Mouse (Mus musculus) activated CD4-positive, CD25-positive, alpha-beta regulatory T cell, adult 4 months (primary cell): Measurements from ENCODE around the gene Crybg3. TPM values are rescaled to one million over a fixed set of nuclear protein-coding genes. Genes with fewer than 3 reads are reported as not detected.
A peak's percentile ranks its signal among the peaks of the same experiment; 100 is the strongest.

Source experiments
- ATAC-seq: one replicate; pipeline ENCODE4 v1.8.0; 2017
- polyA plus RNA-seq, 2 experiments: library from polyadenylated mRNA; unstranded; fragments of 100-300 nt; shearing (Covaris generic); gene quantifications; one replicate each; pipeline ENCODE4 v1.2.1; 2017

Crybg3 gene
- polyA plus RNA-seq, 2 experiments from 2014 or later = 11.6 to 11.7 TPM

DNA sequence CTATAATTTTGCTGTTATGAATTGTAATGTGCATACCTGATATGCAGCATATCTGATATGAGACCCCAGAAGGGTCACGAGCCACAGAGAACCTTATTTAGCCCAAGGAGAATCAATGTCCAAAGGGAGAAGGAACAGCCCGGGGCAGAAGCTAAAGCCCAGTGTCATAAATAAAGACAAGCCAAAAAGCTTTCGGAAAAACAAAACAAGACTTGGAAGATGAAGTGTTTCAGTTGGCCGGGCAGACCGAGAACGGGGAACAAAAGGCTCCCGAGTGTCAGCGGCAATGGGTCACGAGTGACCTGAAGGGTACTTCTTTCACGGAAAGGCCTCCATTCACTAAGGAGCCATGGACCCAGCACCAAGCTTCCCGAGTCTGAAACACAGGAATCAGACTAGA is 26.8 kb downstream of the Crybg3 start:
- ATAC-seq = no peak

DNA sequence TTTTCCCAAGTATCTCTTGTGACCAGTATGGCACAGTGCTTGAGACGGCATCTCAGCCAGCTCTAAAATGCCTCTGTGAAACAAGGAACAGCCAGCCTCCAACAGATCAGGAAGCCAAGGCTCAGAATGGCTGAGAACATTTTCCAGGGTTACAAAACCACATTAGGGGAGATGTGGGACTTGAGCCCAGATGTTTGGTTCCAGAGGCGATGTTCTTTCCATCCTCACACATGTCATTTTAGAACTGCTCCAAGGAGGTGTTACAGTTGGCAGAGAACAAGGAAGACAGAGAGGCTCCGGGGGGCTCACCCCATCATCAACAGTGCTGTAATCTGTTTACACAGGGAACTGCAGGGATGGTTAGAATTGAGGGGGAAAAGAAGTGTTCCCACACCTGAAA is 28.1 kb downstream of the Crybg3 start:
- no peak for ATAC-seq

- ATAC-seq = peak; percentile 40
These were observed 30.0 kb downstream of the Crybg3 start for GRCm38 (mm10) chr16:59570807-59571206.

GRCm38 (mm10) chr16:59569837-59570236 is 30.9 kb downstream of the Crybg3 start:
- ATAC-seq = no peak

DNA sequence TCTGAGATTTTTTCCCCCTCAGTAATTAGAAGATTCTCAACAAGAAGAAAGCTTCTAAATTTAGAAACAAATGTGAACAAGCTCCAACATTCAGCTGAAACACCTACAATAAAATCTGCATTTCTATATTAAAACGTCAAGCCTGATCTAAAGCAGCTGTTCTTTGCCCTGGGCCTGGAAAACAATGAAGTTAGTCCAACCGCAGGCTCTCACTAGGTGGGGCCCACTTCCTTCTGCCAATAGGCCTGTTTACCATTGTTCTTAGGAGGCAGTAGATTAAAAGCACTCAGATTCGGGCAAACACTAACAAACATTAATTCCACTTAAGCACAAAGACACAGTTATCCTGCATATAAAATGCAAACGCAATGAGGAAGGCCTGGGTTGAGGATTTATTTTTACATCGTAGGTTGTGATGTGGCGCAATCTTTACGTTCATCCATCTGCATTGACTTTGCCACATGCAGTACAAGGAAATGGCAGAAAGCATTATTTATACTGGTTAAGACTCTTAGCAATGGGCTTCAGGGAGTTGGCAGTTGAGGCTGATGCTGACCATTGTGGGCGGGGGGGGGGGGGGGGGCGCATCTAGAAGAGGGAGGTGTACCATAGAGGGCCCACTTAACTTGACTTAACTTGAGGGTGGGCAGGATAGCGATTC is 32.9 kb downstream of the Crybg3 start:
- ATAC-seq = no peak

DNA sequence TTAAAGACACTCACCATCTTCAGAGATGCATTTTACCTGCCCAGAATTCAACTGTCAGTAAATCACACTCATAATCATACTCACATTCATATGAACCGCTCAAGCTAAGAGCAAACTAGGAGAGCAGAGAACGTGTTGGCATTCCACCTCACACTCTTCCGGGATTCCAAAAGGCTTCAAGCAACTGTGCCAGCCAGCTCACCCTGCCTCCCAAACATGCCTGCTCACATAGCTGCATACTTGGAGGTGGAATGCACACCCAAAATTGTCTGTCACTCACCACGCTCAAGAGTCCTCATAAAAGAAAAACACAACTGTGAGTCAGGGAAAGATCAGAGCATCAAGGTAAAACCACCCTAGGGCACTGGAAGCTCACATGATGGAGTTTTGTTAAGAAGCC is 34.3 kb downstream of the Crybg3 start:
- ATAC-seq = no peak

- no peak for ATAC-seq
These were observed 35.1 kb downstream of the Crybg3 start for GRCm38 (mm10) chr16:59565631-59566030.

DNA sequence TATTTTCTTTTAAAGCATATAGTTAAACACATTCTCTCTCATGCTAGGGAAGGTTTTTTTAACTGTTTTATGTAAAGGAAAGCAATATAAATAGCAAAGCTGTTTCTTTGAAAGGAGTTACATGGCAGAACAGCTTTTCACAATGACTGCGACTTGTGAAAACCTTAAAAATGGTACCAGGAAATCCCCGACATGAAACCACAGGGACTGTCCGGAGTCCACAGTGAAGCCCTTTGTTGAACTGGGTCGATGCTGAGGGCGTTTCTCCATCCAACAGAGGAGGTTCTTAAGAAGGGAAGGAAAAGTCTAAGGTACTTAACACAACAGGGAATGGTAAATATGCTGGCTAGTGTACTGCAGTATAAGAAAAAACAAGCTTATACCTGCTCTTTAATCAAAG is 36.8 kb downstream of the Crybg3 start:
- peak; percentile 46 for ATAC-seq

DNA sequence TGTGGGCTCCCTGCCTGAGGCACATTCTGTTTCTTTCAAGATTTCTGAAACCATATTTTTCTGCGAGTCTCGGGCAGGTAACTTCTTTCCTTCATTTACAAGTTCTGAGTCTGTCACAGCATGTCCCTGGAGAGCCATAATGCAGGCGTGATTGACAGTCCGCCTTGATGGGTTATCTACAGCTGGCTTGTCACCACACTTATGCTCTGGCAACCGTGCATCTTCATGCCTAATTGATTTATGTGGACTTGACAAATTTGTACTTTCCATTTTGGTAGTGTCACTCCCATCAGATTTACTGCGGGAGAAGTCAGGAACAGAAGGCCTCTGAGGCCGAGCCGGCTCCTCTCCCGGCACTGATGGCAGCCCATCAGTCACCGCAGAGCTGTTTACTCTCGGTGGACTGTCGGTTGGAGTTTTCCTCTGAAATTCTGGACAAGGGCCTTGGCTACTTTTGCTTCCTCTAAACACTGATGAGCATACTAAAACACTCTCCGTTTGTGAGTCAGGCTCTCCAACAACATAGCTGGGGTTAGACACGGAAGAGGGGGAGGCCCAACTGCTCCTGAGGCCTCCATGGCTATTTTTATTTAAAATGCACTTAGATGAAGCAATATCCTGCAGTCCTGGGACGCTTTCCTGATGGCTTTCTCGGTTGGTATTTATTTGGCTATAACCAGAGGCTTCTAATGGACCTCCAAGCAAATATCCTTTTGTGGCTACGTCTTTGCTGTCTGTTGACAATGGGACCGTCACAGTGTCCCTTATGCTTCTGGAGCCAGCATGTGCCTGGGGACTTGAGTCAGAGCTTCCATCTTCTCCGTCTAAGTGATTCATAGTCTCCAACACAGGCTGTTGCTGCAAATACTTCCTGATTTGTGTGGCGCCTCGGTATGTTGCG is 41.2 kb downstream of the Crybg3 start:
- ATAC-seq = no peak

- no peak for ATAC-seq
These were observed 41.9 kb downstream of the Crybg3 start for GRCm38 (mm10) chr16:59558916-59559299.

DNA sequence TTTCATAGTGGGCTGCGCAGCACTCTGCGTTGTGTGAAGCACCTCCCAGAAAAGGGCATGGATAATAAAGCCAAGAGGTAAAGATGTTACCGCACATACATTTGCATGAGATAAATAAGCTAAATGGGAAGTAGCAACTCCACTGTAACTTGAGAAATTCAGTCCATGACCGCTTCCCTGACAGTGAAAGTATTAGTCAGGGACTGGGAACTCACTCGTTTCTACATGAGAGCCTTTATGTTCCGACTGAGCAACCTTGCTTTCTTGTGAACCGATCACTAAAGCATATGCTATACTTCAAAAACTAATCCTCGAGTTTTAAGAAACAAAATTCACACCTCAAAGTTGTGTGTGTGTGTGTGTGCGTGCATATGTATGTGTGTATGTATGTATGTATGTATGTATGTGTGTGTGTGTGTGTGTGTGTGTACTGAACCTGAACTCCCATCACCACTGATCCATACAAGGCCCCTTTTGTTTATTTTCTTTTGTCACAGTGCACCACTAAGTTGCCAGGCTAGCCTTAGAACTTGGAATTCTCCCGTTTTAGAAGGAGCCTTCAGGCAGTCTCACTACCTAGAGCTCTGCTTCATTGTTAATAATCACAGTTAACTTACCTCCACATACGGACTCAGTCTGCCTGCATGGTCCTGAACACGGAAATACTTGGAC is 47.2 kb downstream of the Crybg3 start:
- no peak for ATAC-seq

DNA sequence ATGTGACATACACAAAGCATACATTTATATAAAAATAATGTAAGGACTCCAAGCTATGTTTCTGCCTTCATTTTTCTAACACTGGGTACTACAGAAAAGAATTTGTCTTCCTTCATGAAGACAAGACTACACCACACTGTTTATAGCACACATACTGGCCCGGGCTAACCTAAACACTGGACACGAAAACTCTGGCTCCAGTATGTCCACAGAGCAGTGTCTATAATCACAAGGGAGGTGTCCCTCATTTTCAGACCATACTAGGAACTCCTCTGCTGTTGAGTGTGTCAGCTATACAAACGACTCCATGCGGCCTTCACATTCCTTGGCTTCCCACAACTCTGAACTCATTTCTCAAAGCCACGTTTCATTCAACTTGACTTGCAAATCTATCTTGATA is 49.3 kb downstream of the Crybg3 start:
- ATAC-seq = no peak

DNA sequence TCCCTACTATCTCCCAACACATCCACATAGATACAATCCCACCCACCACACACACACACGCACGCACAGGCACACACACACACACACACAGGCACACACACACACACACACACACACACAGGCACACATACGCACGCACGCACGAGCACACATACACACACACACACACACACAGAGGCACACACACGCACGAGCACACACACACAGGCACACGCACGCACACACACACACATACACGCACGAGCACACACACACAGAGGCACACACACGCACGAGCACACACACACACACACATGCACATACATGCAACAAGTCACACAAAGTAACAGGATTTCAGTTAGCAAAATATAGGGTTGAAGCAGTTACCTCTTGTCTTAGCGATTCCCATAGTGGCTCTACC is 51.1 kb downstream of the Crybg3 start:
- ATAC-seq = no peak

DNA sequence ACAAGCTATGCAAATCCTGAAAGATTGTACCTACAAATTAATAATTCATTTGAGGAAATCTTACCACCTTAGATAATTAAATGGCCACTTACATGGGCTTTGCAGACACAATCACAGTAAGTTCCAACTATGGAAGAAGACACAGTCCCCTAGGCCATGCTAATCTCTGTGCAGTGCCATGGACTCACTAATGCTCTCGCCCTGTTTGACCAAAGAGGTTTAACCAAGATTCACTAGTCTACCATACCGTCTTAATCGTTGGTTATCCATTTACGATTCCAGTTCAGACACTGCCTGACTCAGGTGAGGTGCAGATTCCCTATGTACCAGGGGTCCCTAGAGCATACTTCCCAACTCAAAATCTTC is 52.2 kb downstream of the Crybg3 start:
- no peak for ATAC-seq

- ATAC-seq = no peak
These were observed 52.7 kb downstream of the Crybg3 start for GRCm38 (mm10) chr16:59547887-59548581.

- no peak for ATAC-seq
These were observed 53.3 kb downstream of the Crybg3 start for GRCm38 (mm10) chr16:59547466-59547865.

GRCm38 (mm10) chr16:59545360-59545759 is 55.4 kb downstream of the Crybg3 start:
- no peak for ATAC-seq

DNA sequence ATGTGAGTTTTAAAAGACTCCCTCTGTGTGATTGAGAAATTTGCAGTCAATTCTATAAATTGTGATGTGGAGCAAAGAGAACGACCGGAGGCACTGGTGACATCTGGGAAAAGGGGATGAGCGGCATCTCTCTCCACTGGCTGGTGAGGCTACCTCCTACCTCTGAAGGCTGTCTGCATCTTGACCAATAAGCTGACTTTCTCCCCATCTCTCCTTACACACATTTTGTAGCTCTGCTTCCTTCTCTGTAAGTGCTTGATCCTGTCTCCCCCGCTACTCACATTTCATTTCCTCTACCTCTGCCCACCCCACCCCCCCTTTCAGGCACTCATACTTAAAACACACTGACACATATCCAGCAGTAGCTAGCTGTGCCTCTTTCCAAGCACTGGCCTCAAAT is 59.4 kb downstream of the Crybg3 start:
- ATAC-seq = no peak

DNA sequence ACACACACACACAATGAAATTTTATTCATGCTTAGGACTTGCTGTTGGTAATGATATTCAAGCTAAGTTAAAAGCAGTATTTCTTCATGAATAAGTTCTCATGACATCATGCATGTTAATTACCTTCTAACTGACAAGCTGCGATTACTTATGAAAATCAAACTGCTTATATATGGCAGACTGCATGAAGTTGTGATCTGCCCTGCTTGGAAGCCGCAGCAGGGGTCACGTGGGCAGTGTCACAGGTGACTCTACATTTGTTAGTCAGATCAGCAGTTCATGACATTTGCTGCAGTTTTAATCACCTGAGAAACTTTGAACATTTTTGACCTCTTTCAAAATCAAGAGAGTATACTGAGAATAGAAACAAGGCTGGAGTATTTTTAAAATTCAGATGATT is 59.8 kb downstream of the Crybg3 start:
- ATAC-seq = no peak

DNA sequence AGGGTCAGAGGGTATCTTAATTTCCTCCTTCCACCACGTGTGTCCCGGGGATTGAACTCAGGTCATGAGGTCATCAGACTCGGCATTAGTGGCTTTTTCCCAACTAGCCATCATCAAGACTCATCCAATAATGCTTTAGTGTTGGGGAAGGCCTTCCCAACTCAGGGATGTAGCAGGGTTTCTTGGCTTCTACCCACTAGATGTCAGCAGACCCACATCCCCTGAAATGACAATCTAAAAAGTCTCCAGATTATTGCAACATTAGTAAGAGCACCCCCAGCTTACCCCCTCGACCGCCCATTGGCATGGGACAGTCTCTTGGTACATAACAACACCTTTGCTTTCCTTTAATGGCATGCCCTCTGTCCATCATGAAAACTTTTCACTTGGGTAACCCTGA is 65.1 kb downstream of the Crybg3 start:
- ATAC-seq = no peak

DNA sequence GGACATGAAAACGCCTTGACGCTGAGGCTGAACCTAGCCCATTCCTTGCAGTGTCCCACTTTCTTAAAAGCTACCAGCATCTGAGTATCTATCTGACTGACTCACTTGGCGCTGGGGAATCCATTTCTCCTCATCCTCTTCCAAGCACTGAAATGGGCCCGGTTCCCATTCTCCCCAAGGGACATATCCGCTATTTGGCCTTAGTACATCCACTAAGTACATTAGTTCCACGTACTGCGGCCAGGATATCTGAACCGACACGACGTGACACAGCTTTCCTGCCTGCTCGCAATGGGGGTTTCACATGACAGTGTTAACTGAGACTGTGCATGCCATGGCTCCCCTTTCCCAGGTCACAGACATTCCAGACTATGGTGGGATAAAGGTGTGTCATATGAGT is 66.4 kb downstream of the Crybg3 start:
- ATAC-seq = no peak

DNA sequence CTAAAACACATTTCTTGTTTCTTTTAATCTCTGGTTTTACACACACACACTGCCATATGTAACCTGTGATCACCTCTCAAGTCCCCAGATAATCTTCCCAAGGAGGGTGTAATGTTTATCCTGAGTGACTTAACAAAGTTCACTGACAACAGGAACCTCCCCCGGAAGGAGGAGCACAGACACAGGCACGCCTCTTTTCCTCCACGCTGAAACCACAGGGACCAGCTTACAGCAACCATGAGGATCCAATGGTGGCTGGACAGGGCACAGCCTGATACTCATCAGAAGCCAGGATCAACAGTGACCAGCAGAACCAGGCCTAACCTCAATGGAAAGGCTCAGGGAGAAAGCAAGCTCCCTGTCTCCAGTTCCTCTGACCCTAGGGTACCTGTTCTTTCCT is 68.2 kb downstream of the Crybg3 start:
- ATAC-seq = no peak

DNA sequence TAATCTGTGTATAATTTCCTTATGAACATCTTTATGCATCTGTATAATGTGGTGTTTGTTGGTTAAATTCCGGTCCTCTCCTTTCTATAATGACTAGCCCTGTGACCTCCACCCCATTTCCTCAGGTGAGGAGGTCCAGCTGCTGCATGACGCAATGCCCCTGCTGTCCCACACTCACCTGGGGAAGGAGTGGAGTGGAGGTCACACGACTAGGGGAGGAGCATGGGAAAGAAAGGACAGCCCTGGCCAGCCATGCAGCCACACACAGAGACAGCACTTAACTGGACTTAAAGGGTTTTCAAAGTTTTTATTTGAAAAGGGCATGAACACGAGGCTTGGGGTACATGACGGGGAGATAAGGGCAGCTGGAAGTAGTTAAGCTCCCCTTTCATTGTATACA is 69.5 kb downstream of the Crybg3 start:
- no peak for ATAC-seq
